Mouse (Mus musculus) fibroblast of lung, adult 2 months (primary cell): ENCODE data around the gene 1500009C09Rik.
"Not testable (repeated sequence)": the region's sequence is repeated elsewhere in the genome, so short reads cannot be mapped to it uniquely, and the experiment has no call there.

Source experiments
- DNase-seq: peaks from one replicate; pipeline ENCODE4 v3.0.0-alpha.2; 2011; ENCODE audit warnings: low read depth

Gene 1500009C09Rik

DNA sequence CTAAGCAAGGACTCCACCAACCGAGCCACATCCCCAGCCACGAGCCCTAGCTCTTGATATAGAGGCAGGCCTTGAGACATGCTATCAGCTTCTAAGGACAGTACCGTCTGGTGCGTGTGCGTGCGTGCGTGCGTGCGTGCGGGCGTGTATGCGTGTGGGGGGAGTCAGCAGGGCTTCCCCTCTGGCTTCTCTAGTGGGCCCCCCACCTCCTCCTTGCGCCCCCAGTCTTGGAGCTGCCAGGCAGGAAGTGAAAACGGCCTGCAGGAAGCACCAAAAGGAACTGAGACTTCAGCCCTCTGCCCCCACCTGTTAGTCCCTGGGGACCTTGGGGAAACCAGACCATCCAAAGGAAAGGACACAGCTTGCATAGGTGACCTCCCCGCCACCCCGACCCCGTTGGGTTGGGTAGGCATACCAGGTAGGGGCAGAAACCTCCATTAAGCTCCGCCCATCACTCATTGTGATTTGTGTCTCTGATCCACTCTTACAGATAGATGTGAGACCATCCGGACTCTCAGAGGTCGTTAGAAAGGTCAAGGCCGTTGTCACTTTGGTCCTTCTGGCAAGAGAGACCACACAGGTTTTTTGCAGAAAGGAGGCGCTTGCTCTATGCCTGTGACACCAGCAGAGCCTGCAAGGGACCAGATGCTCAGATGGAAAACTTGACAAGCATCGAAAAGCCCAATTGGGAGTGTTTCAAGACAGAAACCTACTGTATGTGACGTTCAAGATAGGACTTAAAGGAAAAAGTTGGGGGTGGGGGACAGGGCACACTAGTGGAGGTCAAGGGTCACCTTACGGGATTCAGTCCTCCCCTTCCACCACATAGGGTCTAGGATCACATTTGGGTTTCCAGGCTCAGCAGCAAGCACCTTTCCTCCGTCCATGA, 33.2 kb upstream of the 1500009C09Rik start:
- no peak for DNase-seq

- DNase-seq, result no peak
Observed at GRCm38 (mm10) chr15:82220003-82220675, 32.1 kb upstream of the 1500009C09Rik start.

DNA sequence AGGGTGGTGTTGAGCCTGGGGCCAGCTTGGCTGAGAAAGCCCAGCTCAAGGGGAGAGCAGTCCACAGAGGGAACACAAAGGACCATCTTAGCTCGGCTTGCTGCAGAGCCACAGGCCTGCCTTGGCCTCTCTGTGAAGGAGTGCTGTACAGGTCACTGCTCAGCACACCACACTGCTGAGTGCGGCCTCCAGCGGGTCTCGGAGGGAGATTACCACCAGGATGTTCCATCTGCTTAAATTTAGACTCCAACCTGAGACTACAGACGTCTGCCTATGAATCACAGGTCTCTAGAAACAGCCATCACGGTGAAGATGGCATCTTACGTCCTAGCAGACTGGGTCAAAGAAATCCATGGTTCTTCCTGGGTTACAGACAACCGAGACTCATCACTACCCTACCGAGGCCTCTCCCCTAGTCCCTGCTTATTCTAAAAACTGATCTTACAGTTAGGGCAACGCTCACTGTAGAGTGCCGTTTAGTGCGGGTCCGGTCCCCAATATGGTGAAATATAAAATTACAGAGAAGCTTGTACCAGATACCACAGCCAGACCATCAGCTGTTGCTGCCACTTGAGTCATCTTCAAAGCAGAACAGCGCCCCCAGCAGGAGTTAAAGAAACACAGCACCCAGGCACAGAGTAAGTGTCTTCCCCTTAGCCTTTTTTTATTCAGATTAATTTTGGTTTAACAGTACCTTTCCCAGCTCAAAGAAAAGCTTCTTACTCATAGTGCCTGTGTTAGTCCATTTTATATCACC, 30.9 kb upstream of the 1500009C09Rik start:
- DNase-seq, result no peak

DNA sequence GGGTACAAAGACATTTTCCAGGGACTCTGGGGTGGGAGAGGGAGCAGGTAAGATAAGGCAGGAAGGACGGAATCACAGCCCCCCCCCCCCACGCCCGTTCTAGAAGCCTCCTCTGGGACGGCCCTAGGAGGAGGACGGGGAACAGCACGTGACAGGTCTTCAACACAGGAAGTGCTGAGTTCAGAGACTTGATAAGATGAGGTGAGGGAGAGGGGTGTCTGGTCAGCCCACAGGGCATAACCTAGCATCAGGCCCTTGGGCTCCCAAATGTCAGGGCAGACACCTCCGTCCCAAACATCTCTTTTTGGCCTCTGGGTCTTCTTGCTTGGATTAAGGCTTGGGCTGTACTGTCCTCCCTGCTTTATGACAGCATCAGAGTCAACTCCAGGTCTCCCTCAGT, 28.9 kb upstream of the 1500009C09Rik start:
- no peak for DNase-seq

GRCm38 (mm10) chr15:82223657-82224601, 28.3 kb upstream of the 1500009C09Rik start, which contains the start of gene Tnfrsf13c:
Gene Tnfrsf13c (minus strand): TSS chr15:82224369.
- DNase-seq, result no peak

DNA sequence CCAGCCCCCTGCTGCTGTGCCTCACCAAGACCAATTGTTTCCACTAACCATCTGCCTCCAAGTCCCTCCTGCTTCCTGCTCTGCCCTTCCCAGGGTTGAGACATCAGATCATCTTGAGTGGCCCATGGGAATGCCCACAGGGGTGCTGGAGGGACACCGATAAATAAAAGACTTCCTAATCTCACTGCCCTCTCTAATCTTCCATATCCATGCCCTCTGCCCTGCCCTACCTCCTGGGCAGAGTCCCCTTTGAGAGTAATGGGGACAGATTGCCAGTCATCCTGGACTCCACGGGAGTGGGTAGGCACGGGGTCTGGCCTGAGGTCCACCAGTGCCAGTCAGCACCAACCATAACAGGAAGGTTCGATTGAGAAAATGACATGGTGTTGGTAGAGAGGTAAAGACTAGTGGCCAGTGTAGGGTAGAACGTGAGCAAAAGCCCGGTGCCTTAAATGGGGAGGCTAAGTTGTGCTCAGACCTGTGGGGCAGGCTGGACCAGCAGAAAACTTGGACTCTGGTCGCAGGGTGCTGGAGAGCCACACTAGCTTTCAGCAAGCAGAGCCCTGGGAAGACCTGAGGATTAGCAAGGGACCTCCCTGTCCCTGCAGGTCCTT, 27.5 kb upstream of the 1500009C09Rik start:
- no peak for DNase-seq

GRCm38 (mm10) chr15:82225769-82226168, 26.4 kb upstream of the 1500009C09Rik start:
- no peak for DNase-seq

- DNase-seq, result no peak
Observed at GRCm38 (mm10) chr15:82229542-82230045, 22.6 kb upstream of the 1500009C09Rik start.

DNA sequence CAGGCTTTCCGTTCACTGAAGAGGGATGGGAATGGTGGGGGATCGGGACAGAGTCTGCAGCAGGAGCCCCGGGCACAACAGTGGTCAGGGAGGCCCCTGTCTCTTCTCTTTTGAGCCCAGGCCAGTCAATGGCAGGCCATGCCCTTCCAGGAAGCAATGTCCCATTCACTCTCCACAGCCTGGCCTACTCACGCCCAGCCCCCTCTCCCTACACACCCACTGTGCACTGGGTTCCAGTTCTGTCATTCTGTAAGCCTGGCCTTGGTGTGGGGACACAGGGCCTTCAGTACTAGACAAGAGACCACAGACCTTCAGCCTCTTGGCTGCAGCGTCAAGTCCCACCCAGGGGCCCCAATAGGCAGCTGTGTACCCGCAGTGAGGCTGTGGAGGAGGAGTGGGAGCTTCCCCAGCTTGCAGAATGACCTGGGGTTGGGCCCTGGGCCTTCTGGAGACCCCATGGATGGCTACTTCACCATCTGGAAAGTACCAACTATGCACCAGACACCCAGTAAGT, 22.0 kb upstream of the 1500009C09Rik start:
- DNase-seq, result no peak

- DNase-seq, result no peak
Observed at GRCm38 (mm10) chr15:82231100-82231499, 21.1 kb upstream of the 1500009C09Rik start.

DNA sequence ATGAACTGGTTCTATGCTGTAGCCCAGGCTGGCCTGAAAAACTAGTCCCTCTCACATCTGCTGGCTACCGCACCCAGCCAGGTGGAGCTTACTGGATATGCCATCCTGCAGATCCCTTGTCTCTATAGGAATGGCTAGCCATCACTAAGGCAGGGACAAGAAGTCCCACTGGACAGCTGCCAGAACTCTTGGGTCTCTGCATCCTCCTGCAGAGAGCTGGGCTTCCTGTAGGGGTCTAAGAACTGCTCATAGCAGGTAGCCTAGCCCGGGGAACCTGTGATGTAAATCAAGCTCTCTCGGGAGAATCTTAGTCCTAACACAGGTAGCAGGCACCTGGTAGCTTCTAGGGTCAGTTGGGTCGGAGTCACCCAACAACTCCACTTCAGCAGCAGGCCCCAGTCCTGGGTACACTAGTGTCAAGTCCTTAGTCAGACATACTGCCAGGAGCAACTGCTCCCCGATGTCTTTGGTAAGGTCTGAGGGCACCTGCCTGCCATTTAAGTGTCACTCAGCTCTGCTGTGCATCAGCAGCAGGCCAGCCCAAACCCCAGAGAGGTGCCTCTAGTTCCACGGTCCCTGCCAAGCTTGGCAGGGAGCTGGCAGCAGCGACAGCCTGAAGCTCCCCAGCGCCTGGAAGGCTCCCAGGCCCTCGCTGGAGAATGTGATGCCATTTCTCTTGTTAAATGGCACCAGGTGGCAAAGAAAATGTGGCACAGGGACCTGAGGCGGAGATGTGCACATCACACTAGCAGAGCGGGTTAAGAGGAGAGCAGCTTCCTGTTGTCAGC, 20.4 kb upstream of the 1500009C09Rik start:
- DNase-seq, result no peak

DNA sequence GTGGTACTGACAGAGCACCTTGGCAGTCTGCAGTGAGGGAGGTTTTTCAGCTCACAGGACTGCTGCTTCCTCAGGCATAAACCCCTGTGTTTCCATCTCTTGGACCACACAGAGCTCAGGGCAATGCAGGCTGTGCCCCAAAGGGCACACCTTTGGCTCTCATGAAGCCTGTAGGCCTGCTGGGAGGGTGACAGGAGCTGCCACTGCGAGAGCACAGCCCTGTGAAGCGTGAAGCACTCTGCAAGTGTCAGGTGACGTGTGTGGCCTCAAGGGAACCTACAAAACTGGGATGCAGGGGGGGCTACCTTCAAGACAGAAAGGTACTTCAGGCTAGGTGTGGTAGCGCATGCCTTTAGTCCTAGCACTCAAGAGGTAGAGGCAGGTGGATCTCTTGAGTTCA, 19.5 kb upstream of the 1500009C09Rik start:
- DNase-seq, result no peak

DNA sequence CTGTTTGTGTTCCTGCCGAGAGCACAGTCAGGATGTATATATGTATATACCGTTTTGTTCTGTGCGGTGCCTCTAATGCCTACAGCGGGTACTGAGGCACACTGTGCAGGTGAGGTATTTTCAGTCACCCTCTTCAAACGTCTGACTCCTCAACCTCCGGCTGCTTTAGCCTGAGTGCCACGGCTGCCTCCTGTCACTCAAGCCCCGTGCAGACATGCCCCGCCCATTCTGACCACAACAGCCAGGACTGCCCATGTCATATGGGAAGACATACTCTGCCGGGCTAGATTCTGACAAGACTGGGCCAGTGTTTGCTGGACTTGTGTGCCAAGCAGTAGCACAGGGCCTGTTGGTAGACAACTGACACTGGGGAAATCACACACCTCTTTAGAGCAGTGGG, 16.5 kb upstream of the 1500009C09Rik start:
- DNase-seq, result no peak

DNA sequence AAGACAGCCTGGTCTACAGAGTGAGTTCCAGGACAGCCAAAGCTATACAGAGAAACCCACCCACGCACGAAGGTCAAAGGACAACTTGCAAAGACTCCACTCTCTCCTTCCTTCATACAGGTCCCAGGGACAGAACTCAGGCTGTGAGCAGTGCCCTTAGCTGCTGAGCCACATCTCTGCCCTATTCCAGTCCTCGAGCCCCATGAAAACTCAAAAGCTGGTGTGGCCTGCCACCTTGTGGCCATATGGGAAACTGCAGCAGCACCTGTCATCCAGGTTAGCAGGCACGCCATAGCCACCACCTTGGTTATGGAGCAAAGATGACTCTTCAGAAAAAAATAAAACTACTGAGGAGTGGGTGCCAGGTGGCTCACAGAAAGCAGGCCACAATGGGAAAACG, 15.6 kb upstream of the 1500009C09Rik start:
- DNase-seq, result peak; percentile 26

DNA sequence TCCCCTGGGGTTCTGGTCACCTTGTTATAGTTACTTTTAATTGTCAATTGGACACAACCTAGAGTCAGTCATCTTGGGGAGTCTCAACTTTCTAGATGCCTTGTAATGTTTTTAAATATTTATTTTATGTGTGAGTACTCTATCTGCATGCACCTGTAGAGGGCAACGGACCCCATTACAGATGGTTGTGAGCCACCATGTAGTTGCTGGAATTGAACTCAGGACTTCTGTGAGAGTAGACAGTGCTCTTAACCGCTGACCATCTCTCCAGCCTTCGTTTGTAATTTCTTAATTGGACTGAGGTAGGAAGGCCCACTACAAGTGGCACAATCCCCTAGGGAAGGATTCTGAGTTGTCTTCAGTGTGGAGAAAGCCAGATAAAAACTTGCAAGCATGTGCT, 8.9 kb upstream of the 1500009C09Rik start:
- DNase-seq, result no peak

DNA sequence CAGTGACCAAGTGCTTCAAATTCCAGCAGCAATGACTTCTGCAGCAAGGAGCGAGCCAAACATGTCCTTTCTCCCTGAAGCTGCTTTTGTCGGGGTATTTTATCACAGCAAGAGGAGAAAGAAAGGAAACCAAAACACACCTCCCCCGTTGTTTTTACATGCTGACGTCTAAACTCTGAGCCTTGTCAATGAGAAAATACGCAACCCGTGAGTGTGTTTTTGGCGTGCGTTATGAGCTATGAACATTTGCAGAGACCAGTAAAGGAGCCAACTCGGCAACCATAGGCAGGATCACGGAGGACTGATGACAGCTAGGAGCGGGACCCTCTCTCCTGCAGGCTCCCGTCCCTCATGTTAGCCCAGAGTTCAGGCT, 8.5 kb upstream of the 1500009C09Rik start:
- peak; percentile 13 for DNase-seq

GRCm38 (mm10) chr15:82244115-82244804, 7.9 kb upstream of the 1500009C09Rik start, which contains the start of gene Cenpm:
Gene Cenpm (minus strand): TSS chr15:82244748.
- DNase-seq, result peak; percentile 52

- DNase-seq, result not testable (repeated sequence)
Observed at GRCm38 (mm10) chr15:82244805-82245161, 7.4 kb upstream of the 1500009C09Rik start.

DNA sequence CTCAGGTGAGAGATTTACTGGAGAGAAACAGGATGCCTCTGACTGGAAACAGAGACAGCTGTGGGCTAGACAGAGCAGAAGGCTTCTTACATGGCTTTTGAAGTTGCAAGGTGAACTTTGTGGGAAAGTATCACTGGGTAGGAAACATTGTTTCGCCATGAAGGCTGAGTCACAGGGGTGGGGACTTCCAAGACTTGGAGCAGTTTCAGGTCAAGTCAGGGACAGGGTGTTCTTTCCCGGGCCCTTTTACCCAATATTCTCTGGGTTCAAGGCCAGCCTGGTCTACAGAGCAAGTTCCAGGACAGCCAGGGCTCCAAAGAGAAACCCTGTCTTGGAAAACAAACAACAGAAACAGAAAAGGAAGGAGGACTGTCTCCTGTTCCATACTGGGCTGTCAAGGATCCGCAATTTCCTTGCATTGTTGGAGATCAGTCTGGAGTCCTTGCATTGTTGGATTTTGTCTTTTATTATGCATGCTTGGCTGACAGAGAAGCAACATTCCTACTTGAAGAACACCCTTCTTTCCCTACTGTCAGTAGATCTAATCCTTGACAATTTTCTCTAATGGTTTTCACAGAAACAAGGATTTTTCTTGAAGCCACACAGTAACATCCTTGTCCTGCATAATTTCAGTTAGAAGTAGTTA, 4.9 kb upstream of the 1500009C09Rik start:
- DNase-seq, result peak; percentile 50
